Mouse (Mus musculus) adrenal gland, adult 2 months (tissue): ENCODE measurements at regions not wholly inside any gene's neighbourhood (a gene's known extent, or its start where the extent isn't known, plus 50 kb on each side); places are given as distances from the start of the nearest gene placed in this dataset.

Experiments used
- DNase-seq: peaks from one replicate; pipeline ENCODE4 v3.0.0; 2021

- no peak for DNase-seq
Measured at GRCm38 (mm10) chr2:171670945-171671547, 372.2 kb downstream of the Cbln4 start.

DNA sequence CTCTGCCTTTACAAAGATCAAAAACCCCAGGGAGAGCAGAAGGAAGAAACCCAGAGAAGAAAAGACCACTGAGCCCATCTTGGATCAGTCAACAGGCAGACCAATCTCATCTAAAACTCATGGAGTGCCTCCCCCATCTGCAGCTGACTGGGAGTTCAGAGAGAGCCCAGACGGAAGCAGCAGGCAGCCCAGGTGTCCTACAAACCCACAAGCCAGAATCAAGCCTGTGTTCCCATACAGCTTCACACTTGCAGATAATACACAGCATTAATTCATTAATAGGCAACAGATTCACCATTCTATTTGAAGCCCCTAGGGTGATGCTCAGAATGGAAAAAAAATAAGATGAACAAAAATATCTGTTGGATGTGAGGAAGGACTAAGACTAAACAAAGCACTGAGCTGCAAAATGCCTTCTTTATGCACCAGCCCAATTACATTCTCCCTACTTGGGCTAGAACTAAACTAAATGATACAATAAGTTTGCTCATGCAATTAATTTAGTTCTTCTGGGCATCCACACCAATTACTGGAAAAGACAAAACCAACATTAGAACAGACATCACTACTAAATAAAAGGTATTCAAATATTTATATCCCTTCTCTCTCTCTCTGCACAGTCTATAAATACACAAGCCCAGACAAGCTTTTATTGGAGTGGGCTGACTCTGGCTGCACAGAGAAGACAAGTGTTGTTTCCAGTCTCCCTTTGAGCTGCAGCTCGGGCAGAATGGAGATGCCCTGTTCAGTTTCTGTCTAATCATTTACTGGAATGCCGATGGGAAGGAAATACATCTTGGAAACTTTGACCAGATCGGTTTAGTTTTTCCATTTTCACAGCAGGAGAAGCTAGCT is 374.2 kb downstream of the Cbln4 start:
- no peak for DNase-seq

GRCm38 (mm10) chr2:171662571-171662970 is 380.7 kb downstream of the Cbln4 start:
- no peak for DNase-seq

GRCm38 (mm10) chr2:171661896-171662511 is 381.3 kb downstream of the Cbln4 start:
- DNase-seq: no peak

DNA sequence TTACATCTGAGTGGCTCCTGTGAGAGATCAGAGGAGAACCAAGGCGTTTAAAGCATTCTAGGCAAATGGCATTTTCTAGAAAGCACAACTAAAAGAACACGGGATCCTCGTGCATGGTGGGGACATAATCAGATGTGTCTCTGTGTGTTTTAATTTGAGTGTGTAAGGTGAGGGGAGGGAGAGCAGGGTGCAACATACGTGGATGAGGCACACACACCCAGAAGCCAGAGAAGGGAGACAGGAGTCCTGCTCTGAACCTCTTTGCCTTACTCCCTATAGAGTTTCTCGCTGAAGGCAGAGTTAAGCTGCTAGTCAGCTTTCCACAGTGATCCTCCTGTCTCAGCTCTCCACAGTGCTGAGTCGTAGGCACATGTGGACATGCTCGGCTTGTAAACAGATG is 386.1 kb downstream of the Cbln4 start:
- DNase-seq: no peak

- no peak for DNase-seq
Measured at GRCm38 (mm10) chr2:171641730-171642129, 401.5 kb downstream of the Cbln4 start.

DNA sequence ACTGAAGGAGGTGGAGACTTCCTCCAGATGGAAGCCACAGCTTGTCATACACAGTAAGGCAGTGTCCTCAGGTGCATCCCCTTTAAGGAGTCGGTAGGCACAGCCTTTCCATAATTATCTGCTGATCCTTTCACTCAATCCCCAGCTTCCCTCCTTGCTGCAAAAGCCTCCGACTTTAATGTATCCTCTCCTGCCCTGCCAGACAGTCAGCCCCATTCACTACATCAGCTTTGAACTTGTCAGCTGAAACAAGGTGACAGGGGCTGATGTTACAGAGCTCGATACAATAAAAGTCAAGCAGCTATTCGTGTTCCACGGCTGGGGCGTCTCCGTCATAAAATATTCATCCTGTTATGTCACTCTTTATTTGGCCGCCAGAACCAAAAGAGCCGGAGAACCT is 402.8 kb downstream of the Cbln4 start:
- no peak for DNase-seq

- DNase-seq: no peak
Measured at GRCm38 (mm10) chr2:171638931-171639330, 404.3 kb downstream of the Cbln4 start.

- DNase-seq: no peak
Measured at GRCm38 (mm10) chr2:171636837-171637236, 406.4 kb downstream of the Cbln4 start.

- DNase-seq: peak; percentile 6
Measured at GRCm38 (mm10) chr2:171633355-171634097, 409.7 kb downstream of the Cbln4 start.

- DNase-seq: peak; percentile 27
Measured at GRCm38 (mm10) chr2:171630101-171630715, 413.1 kb downstream of the Cbln4 start.

GRCm38 (mm10) chr2:171628182-171628850 is 414.9 kb downstream of the Cbln4 start:
- DNase-seq: no peak

- DNase-seq: no peak
Measured at GRCm38 (mm10) chr2:171620668-171621067, 422.6 kb downstream of the Cbln4 start.

DNA sequence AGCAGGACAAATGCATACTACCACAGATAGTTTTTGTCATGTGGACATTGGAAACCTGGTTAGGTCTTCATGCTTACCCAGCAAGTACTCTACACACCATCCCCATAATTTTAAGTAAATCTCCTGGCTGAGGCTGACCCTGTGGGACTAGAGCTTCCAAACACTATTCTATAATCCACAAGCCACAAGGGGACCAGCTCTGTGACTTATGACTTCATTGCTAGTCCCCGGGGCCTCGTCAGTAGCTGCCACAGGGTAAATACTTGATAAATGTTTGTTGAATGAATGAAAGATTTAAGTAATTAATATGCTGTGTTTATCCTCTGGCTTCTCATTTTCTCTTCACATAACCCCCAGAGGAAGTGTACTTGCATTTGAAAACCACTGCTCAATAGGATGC is 423.0 kb downstream of the Cbln4 start:
- no peak for DNase-seq

DNA sequence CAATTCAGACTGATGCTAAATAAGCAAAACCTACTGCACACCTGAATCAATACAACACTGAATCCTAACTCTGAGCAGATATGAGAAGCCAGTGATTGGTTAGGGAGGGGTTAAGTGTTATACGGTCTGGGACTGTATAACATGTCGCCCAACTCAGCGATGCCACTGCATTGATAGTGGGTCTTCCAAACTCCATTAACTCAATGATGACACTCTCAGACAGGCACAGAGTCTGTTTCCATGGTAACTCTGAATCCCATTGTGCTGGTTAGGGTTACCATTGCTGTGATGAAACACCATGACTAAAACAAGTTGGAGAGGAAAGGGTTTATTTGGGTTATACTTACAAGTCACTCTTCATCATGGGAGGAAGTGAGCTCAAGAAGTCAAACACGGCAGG is 424.5 kb downstream of the Cbln4 start:
- no peak for DNase-seq

GRCm38 (mm10) chr2:171618333-171618732 is 424.9 kb downstream of the Cbln4 start:
- no peak for DNase-seq

DNA sequence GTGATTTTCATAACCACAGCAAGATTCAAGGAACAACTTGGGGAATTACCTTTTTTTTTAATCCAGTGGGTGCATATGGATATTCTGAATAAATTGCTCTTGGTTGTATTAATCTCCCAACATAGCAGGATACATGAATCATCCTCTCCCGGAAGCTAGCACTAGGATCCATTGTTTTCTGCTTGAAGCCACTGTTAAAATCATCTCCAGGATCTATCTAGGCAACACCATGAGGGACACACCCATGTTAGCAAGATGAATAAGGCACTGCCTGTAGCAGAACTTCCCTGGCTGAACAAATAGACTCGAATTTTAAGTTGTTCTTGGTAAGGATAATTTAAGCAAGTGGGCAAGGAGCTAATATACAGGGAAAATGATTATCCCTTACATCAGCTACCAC is 427.8 kb downstream of the Cbln4 start:
- DNase-seq: no peak

- no peak for DNase-seq
Measured at GRCm38 (mm10) chr2:171605064-171605463, 438.2 kb downstream of the Cbln4 start.

- DNase-seq: no peak
Measured at GRCm38 (mm10) chr2:171595240-171595639, 448.0 kb downstream of the Cbln4 start.

GRCm38 (mm10) chr2:171593884-171594283 is 449.4 kb downstream of the Cbln4 start:
- DNase-seq: no peak

- DNase-seq: no peak
Measured at GRCm38 (mm10) chr2:171592315-171592714, 451.0 kb downstream of the Cbln4 start.
